Mouse (Mus musculus): Measurements from ENCODE around the gene Mylpf. TPM values are rescaled to one million over a fixed set of nuclear protein-coding genes. Genes with fewer than 3 reads are reported as not detected.

The Mylpf gene
- polyA plus RNA-seq, 1 experiment from 2014 or later: 312 TPM

GRCm38 (mm10) chr7:127183828-127184227 lies 24.9 kb upstream of the Mylpf start:
- Histone ChIP-seq H3K4me3 (replicated peaks; ENCODE audit: low read length) (no peak overlapping the region), H3K27me3 (ENCODE audit: control insufficient read depth, insufficient read depth, low read length) (no peaks in the 10 kb centered on the region)
- WGBS: 71% methylated on average over 6 of the region's 6 CpGs

GRCm38 (mm10) chr7:127184720-127185119 lies 24.0 kb upstream of the Mylpf start:
- H3K4me1 ChIP-seq (ENCODE audit: control insufficient read depth, insufficient read depth, low read length): no peaks in the 10 kb centered on the region
- H3K4me3 ChIP-seq (replicated peaks; ENCODE audit: low read length): no peak overlapping the region
- no peak overlapping the region for H3K9ac ChIP-seq (ENCODE audit: low read length)
- no peaks in the 10 kb centered on the region for H3K36me3 ChIP-seq (ENCODE audit: control insufficient read depth, insufficient read depth, low read length)
- H3K9me3 ChIP-seq (replicated peaks; ENCODE audit: control insufficient read depth, low read length): no peaks in the 10 kb centered on the region
- H3K27ac ChIP-seq (ENCODE audit: low read length): no peak overlapping the region
- H3K27me3 ChIP-seq (ENCODE audit: control insufficient read depth, insufficient read depth, low read length): no peaks in the 10 kb centered on the region
- WGBS: 25% methylated on average over 1 of the region's 1 CpGs
- no peak overlapping the region for H3K4me2 ChIP-seq (ENCODE audit: low read depth, low read length)
- ATAC-seq (ENCODE audit: insufficient read depth, low FRiP score): no peak

More at GRCm38 (mm10) chr7:127183828-127184227, 24.9 kb upstream of the Mylpf start:
- Histone ChIP-seq H3K9me3 (replicated peaks; ENCODE audit: control insufficient read depth, low read length) (no peaks in the 10 kb centered on the region), H3K4me2 (ENCODE audit: low read depth, low read length) (no peak overlapping the region), H3K4me1 (ENCODE audit: control insufficient read depth, insufficient read depth, low read length) (no peaks in the 10 kb centered on the region), H3K36me3 (ENCODE audit: control insufficient read depth, insufficient read depth, low read length) (no peaks in the 10 kb centered on the region), H3K27ac (ENCODE audit: low read length) (no peak overlapping the region), H3K9ac (ENCODE audit: low read length) (no peak overlapping the region)
- no peak for ATAC-seq (ENCODE audit: insufficient read depth, low FRiP score)

- Histone ChIP-seq H3K27me3 (ENCODE audit: control insufficient read depth, insufficient read depth, low read length) (no peaks in the 10 kb centered on the region), H3K4me1 (ENCODE audit: control insufficient read depth, insufficient read depth, low read length) (no peaks in the 10 kb centered on the region), H3K27ac (ENCODE audit: low read length) (no peak overlapping the region), H3K4me2 (ENCODE audit: low read depth, low read length) (no peak overlapping the region), H3K9ac (ENCODE audit: low read length) (no peak overlapping the region), H3K4me3 (replicated peaks; ENCODE audit: low read length) (no peak overlapping the region), H3K36me3 (ENCODE audit: control insufficient read depth, insufficient read depth, low read length) (no peaks in the 10 kb centered on the region), H3K9me3 (replicated peaks; ENCODE audit: control insufficient read depth, low read length) (no peaks in the 10 kb centered on the region)
- WGBS: 61% methylated on average over 3 of the region's 3 CpGs
- no peak for ATAC-seq (ENCODE audit: insufficient read depth, low FRiP score)
Measured at GRCm38 (mm10) chr7:127185601-127186000, 23.1 kb upstream of the Mylpf start.

GRCm38 (mm10) chr7:127187351-127187750 lies 21.3 kb upstream of the Mylpf start:
- Histone ChIP-seq H3K4me3 (replicated peaks; ENCODE audit: low read length) (no peak overlapping the region), H3K4me2 (ENCODE audit: low read depth, low read length) (no peak overlapping the region), H3K4me1 (ENCODE audit: control insufficient read depth, insufficient read depth, low read length) (no peaks in the 10 kb centered on the region), H3K9me3 (replicated peaks; ENCODE audit: control insufficient read depth, low read length) (no peaks in the 10 kb centered on the region), H3K27ac (ENCODE audit: low read length) (no peak overlapping the region), H3K36me3 (ENCODE audit: control insufficient read depth, insufficient read depth, low read length) (peaks cover 3% of the 10 kb centered on the region; the same call in 1 of the 2 replicates), H3K27me3 (ENCODE audit: control insufficient read depth, insufficient read depth, low read length) (no peaks in the 10 kb centered on the region), H3K9ac (ENCODE audit: low read length) (no peak overlapping the region)
- ATAC-seq (ENCODE audit: insufficient read depth, low FRiP score): no peak
- 70% methylated on average over 10 of the region's 10 CpGs for WGBS

- no peaks in the 10 kb centered on the region for H3K4me1 ChIP-seq (ENCODE audit: control insufficient read depth, insufficient read depth, low read length)
- no peak overlapping the region for H3K4me3 ChIP-seq (replicated peaks; ENCODE audit: low read length)
- H3K4me2 ChIP-seq (ENCODE audit: low read depth, low read length): no peak overlapping the region
- H3K9me3 ChIP-seq (replicated peaks; ENCODE audit: control insufficient read depth, low read length): no peaks in the 10 kb centered on the region
- no peak for ATAC-seq (ENCODE audit: insufficient read depth, low FRiP score)
- no peak overlapping the region for H3K27ac ChIP-seq (ENCODE audit: low read length)
- 79% methylated on average over 17 of the region's 17 CpGs for WGBS
- no peaks in the 10 kb centered on the region for H3K27me3 ChIP-seq (ENCODE audit: control insufficient read depth, insufficient read depth, low read length)
- no peak overlapping the region for H3K9ac ChIP-seq (ENCODE audit: low read length)
- peaks cover 8% of the 10 kb centered on the region; the same call in 1 of the 2 replicates for H3K36me3 ChIP-seq (ENCODE audit: control insufficient read depth, insufficient read depth, low read length)
Measured at GRCm38 (mm10) chr7:127188305-127189276, 20.1 kb upstream of the Mylpf start.

GRCm38 (mm10) chr7:127190672-127191071 lies 18.0 kb upstream of the Mylpf start:
- no peaks in the 10 kb centered on the region for H3K9me3 ChIP-seq (replicated peaks; ENCODE audit: control insufficient read depth, low read length)
- 78% methylated on average over 6 of the region's 6 CpGs for WGBS

GRCm38 (mm10) chr7:127192989-127193388 lies 15.7 kb upstream of the Mylpf start:
- Histone ChIP-seq H3K4me1 (ENCODE audit: control insufficient read depth, insufficient read depth, low read length) (peaks cover 23% of the 10 kb centered on the region), H3K4me2 (ENCODE audit: low read depth, low read length) (no peak overlapping the region), H3K27me3 (ENCODE audit: control insufficient read depth, insufficient read depth, low read length) (no peaks in the 10 kb centered on the region), H3K4me3 (replicated peaks; ENCODE audit: low read length) (no peak overlapping the region), H3K9me3 (replicated peaks; ENCODE audit: control insufficient read depth, low read length) (no peaks in the 10 kb centered on the region), H3K36me3 (ENCODE audit: control insufficient read depth, insufficient read depth, low read length) (peaks cover 14% of the 10 kb centered on the region), H3K9ac (ENCODE audit: low read length) (no peak overlapping the region), H3K27ac (ENCODE audit: low read length) (no peak overlapping the region)
- no peak for ATAC-seq (ENCODE audit: insufficient read depth, low FRiP score)
- 93% methylated on average over 5 of the region's 5 CpGs for WGBS

More at GRCm38 (mm10) chr7:127190672-127191071, 18.0 kb upstream of the Mylpf start:
- no peak for ATAC-seq (ENCODE audit: insufficient read depth, low FRiP score)
- no peak overlapping the region for H3K27ac ChIP-seq (ENCODE audit: low read length)
- no peaks in the 10 kb centered on the region for H3K27me3 ChIP-seq (ENCODE audit: control insufficient read depth, insufficient read depth, low read length)
- no peak overlapping the region for H3K9ac ChIP-seq (ENCODE audit: low read length)
- peaks cover 14% of the 10 kb centered on the region for H3K4me1 ChIP-seq (ENCODE audit: control insufficient read depth, insufficient read depth, low read length)
- no peak overlapping the region for H3K4me3 ChIP-seq (replicated peaks; ENCODE audit: low read length)
- no peak overlapping the region for H3K4me2 ChIP-seq (ENCODE audit: low read depth, low read length)
- H3K36me3 ChIP-seq (ENCODE audit: control insufficient read depth, insufficient read depth, low read length): peaks cover 14% of the 10 kb centered on the region

- no peak for ATAC-seq (ENCODE audit: insufficient read depth, low FRiP score)
- Histone ChIP-seq H3K4me2 (ENCODE audit: low read depth, low read length) (peak overlapping the region; percentile 93; the same call in 1 of the 2 replicates), H3K4me1 (ENCODE audit: control insufficient read depth, insufficient read depth, low read length) (peaks cover 23% of the 10 kb centered on the region), H3K27ac (ENCODE audit: low read length) (no peak overlapping the region), H3K4me3 (replicated peaks; ENCODE audit: low read length) (no peak overlapping the region; the same call in 1 of the 2 replicates), H3K9me3 (replicated peaks; ENCODE audit: control insufficient read depth, low read length) (no peaks in the 10 kb centered on the region), H3K9ac (ENCODE audit: low read length) (peak overlapping the region; percentile 86; the same call in 1 of the 2 replicates), H3K36me3 (ENCODE audit: control insufficient read depth, insufficient read depth, low read length) (peaks cover 22% of the 10 kb centered on the region), H3K27me3 (ENCODE audit: control insufficient read depth, insufficient read depth, low read length) (no peaks in the 10 kb centered on the region)
- WGBS: 87% methylated on average over 17 of the region's 17 CpGs
Measured at GRCm38 (mm10) chr7:127194011-127194632, 14.6 kb upstream of the Mylpf start.

GRCm38 (mm10) chr7:127194633-127195029 lies 14.1 kb upstream of the Mylpf start:
- no peaks in the 10 kb centered on the region for H3K9me3 ChIP-seq (replicated peaks; ENCODE audit: control insufficient read depth, low read length)
- peak overlapping the region; percentile 91 for H3K4me3 ChIP-seq (replicated peaks; ENCODE audit: low read length)
- H3K27ac ChIP-seq (ENCODE audit: low read length): peak overlapping the region; percentile 93; the same call in 1 of the 2 replicates
- H3K36me3 ChIP-seq (ENCODE audit: control insufficient read depth, insufficient read depth, low read length): peaks cover 24% of the 10 kb centered on the region
- 66% methylated on average over 7 of the region's 7 CpGs for WGBS
- peak overlapping the region; percentile 86 for H3K9ac ChIP-seq (ENCODE audit: low read length)
- H3K4me1 ChIP-seq (ENCODE audit: control insufficient read depth, insufficient read depth, low read length): peaks cover 23% of the 10 kb centered on the region
- no peaks in the 10 kb centered on the region for H3K27me3 ChIP-seq (ENCODE audit: control insufficient read depth, insufficient read depth, low read length)
- ATAC-seq (ENCODE audit: insufficient read depth, low FRiP score): no peak
- H3K4me2 ChIP-seq (ENCODE audit: low read depth, low read length): peak overlapping the region; percentile 93

Measured in stomach, embryonic 16.5 days (tissue).